Mouse (Mus musculus): ENCODE measurements at regions not wholly inside any gene's neighbourhood (a gene's known extent, or its start where the extent isn't known, plus 50 kb on each side); places are given as distances from the start of the nearest gene placed in this dataset.

GRCm38 (mm10) chr8:11145251-11145650 is 137.0 kb upstream of the Irs2 start:
- DNase-seq (ENCODE audit: low spot score): no peak

- DNase-seq (ENCODE audit: low spot score): no peak
These were observed 132.3 kb upstream of the Irs2 start for GRCm38 (mm10) chr8:11140566-11140965.

- DNase-seq (ENCODE audit: low spot score): no peak
These were observed 131.0 kb upstream of the Irs2 start for GRCm38 (mm10) chr8:11139294-11139693.

- DNase-seq (ENCODE audit: low spot score): no peak
These were observed 130.2 kb upstream of the Irs2 start for GRCm38 (mm10) chr8:11138302-11139020.

- DNase-seq (ENCODE audit: low spot score): no peak
These were observed 128.3 kb upstream of the Irs2 start for GRCm38 (mm10) chr8:11136566-11136965.

- no peak for DNase-seq (ENCODE audit: low spot score)
These were observed 126.9 kb upstream of the Irs2 start for GRCm38 (mm10) chr8:11135135-11135534.

GRCm38 (mm10) chr8:11134562-11134961 is 126.3 kb upstream of the Irs2 start:
- DNase-seq (ENCODE audit: low spot score): no peak

GRCm38 (mm10) chr8:11119030-11119634 is 110.9 kb upstream of the Irs2 start:
- no peak for DNase-seq (ENCODE audit: low spot score)

- no peak for DNase-seq (ENCODE audit: low spot score)
These were observed 108.3 kb upstream of the Irs2 start for GRCm38 (mm10) chr8:11116534-11116933.

- DNase-seq (ENCODE audit: low spot score): no peak
These were observed 107.0 kb upstream of the Irs2 start for GRCm38 (mm10) chr8:11115210-11115609.

- DNase-seq (ENCODE audit: low spot score): no peak
These were observed 106.3 kb upstream of the Irs2 start for GRCm38 (mm10) chr8:11114531-11114930.

- DNase-seq (ENCODE audit: low spot score): no peak
These were observed 104.8 kb upstream of the Irs2 start for GRCm38 (mm10) chr8:11112908-11113532.

GRCm38 (mm10) chr8:11111987-11112386 is 103.7 kb upstream of the Irs2 start:
- DNase-seq (ENCODE audit: low spot score): peak; percentile 48

GRCm38 (mm10) chr8:11107435-11107834 is 99.2 kb upstream of the Irs2 start:
- DNase-seq (ENCODE audit: low spot score): no peak

GRCm38 (mm10) chr8:11107021-11107420 is 98.8 kb upstream of the Irs2 start:
- no peak for DNase-seq (ENCODE audit: low spot score)

GRCm38 (mm10) chr8:11103745-11104607 is 95.7 kb upstream of the Irs2 start:
- DNase-seq (ENCODE audit: low spot score): no peak

GRCm38 (mm10) chr8:11100310-11100709 is 92.1 kb upstream of the Irs2 start:
- DNase-seq (ENCODE audit: low spot score): no peak

- no peak for DNase-seq (ENCODE audit: low spot score)
These were observed 91.3 kb upstream of the Irs2 start for GRCm38 (mm10) chr8:11099591-11099855.

GRCm38 (mm10) chr8:11098790-11099590 is 90.7 kb upstream of the Irs2 start:
- peak; percentile 20 for DNase-seq (ENCODE audit: low spot score)

- no peak for DNase-seq (ENCODE audit: low spot score)
These were observed 90.0 kb upstream of the Irs2 start for GRCm38 (mm10) chr8:11098228-11098778.

GRCm38 (mm10) chr8:11097813-11098212 is 89.6 kb upstream of the Irs2 start:
- DNase-seq (ENCODE audit: low spot score): no peak

GRCm38 (mm10) chr8:11094516-11094915 is 86.3 kb upstream of the Irs2 start:
- DNase-seq (ENCODE audit: low spot score): no peak

All from testis, postnatal 10 days (tissue).